Mouse (Mus musculus) neural tube, embryonic 11.5 days (tissue): ENCODE measurements around the gene Gm11541. TPM values are rescaled to one million over a fixed set of nuclear protein-coding genes. Genes with fewer than 3 reads are reported as not detected.
A peak's percentile ranks its signal among the peaks of the same experiment; 100 is the strongest.

Source experiments
- ATAC-seq: fragments of 200-750 bp; cut with Nextera tagmentation; 2 replicates; pipeline ENCODE4 v1.8.0; 2017; ENCODE audit warnings: moderate number of reproducible peaks, mild to moderate bottlenecking, moderate TSS enrichment, moderate library complexity; ENCODE audit not compliant: insufficient read depth, low FRiP score, low TSS enrichment
- DNase-seq: peaks from one replicate; pipeline ENCODE4 v3.0.0-alpha.2; 2015; ENCODE audit warnings: low spot score
- H3K27ac ChIP-seq: fragments of 300-500 bp; sonication (generic); 2 replicates; pipeline ENCODE4 v1.5.1; 2014; ENCODE audit warnings: low read depth, mild to moderate bottlenecking, low read length
- H3K27me3 ChIP-seq: fragments of 300-500 bp; sonication (generic); 2 replicates; pipeline ENCODE4 v1.6.1; 2014; ENCODE audit warnings: mild to moderate bottlenecking, low read length, mixed read lengths; ENCODE audit not compliant: control insufficient read depth, insufficient read depth
- H3K36me3 ChIP-seq: fragments of 300-500 bp; sonication (generic); 2 replicates; pipeline ENCODE4 v1.6.1; 2014; ENCODE audit warnings: mild to moderate bottlenecking, low read length, moderate library complexity, mixed read lengths; ENCODE audit not compliant: control insufficient read depth, insufficient read depth
- H3K4me1 ChIP-seq: fragments of 300-500 bp; sonication (generic); 2 replicates; pipeline ENCODE4 v1.6.1; 2014; ENCODE audit warnings: low read length, mixed read lengths; ENCODE audit not compliant: control insufficient read depth, insufficient read depth
- H3K4me2 ChIP-seq: fragments of 300-500 bp; sonication (generic); 2 replicates; pipeline ENCODE4 v1.6.1; 2014; ENCODE audit warnings: low read depth, mild to moderate bottlenecking, moderate library complexity
- H3K4me3 ChIP-seq: fragments of 300-500 bp; sonication (generic); 2 replicates; pipeline ENCODE4 v1.5.1; 2014; ENCODE audit warnings: low read depth, low read length
- H3K9ac ChIP-seq: fragments of 300-500 bp; sonication (generic); 2 replicates; pipeline ENCODE4 v1.6.1; 2014; ENCODE audit warnings: mild to moderate bottlenecking, low read length
- H3K9me3 ChIP-seq: fragments of 300-500 bp; sonication (generic); 2 replicates; pipeline ENCODE4 v1.6.1; 2016; ENCODE audit warnings: low read length; ENCODE audit not compliant: control insufficient read depth
- WGBS: fragments of 180-500 bp; shearing (Covaris S2); extraction: QIAGEN DNeasy Blood & Tissue Kit; methylation state at CpG from one replicate; pipeline ENCODE4 v1.1.7; 2014; 5-methylcytosine and 5-hydroxymethylcytosine counted together
- polyA plus RNA-seq: library from polyadenylated mRNA; unstranded; fragments of >200 nt; fragmentation: Nextera tagmentation; extraction: Ambion mirVana; gene quantifications from 2 replicates; pipeline ENCODE4 v1.2.1, GENCODE M21; 2014

Gene Gm11541
- polyA plus RNA-seq, 1 experiment from 2014 or later = not detected

- no peak for DNase-seq
- 85% methylated on average over 3 of the region's 3 CpGs for WGBS
- no peak overlapping the region for H3K4me3 ChIP-seq
- no peaks in the 10 kb centered on the region for H3K27me3 ChIP-seq
- no peaks in the 10 kb centered on the region for H3K36me3 ChIP-seq
- no peaks in the 10 kb centered on the region for H3K9me3 ChIP-seq
- no peak for ATAC-seq
- no peak overlapping the region for H3K27ac ChIP-seq
- H3K9ac ChIP-seq = no peak overlapping the region
- H3K4me2 ChIP-seq = no peak overlapping the region
- H3K4me1 ChIP-seq = no peaks in the 10 kb centered on the region
Measured at GRCm38 (mm10) chr11:94727306-94727705, 23.0 kb upstream of the Gm11541 start.

GRCm38 (mm10) chr11:94719216-94719615, 14.9 kb upstream of the Gm11541 start:
- Histone ChIP-seq H3K36me3 (no peaks in the 10 kb centered on the region), H3K9ac (no peak overlapping the region), H3K4me3 (no peak overlapping the region), H3K9me3 (no peaks in the 10 kb centered on the region), H3K4me2 (no peak overlapping the region), H3K27ac (no peak overlapping the region), H3K4me1 (no peaks in the 10 kb centered on the region), H3K27me3 (no peaks in the 10 kb centered on the region)
- DNase-seq (no peak), ATAC-seq (no peak)
- 97% methylated on average over 2 of the region's 2 CpGs for WGBS

- Histone ChIP-seq H3K36me3 (no peaks in the 10 kb centered on the region), H3K27me3 (no peaks in the 10 kb centered on the region), H3K9ac (no peak overlapping the region), H3K4me2 (no peak overlapping the region), H3K9me3 (no peaks in the 10 kb centered on the region), H3K27ac (no peak overlapping the region), H3K4me1 (no peaks in the 10 kb centered on the region), H3K4me3 (no peak overlapping the region)
- ATAC-seq (no peak), DNase-seq (no peak)
- WGBS = 92% methylated on average over 7 of the region's 7 CpGs
Measured at GRCm38 (mm10) chr11:94718113-94718909, 14.0 kb upstream of the Gm11541 start.

- 38% methylated on average over 11 of the region's 11 CpGs for WGBS
Measured at GRCm38 (mm10) chr11:94717239-94717638, 12.9 kb upstream of the Gm11541 start.

GRCm38 (mm10) chr11:94716754-94717153, 12.5 kb upstream of the Gm11541 start:
- no peak for ATAC-seq
- 9% methylated on average over 9 of the region's 9 CpGs for WGBS

More at GRCm38 (mm10) chr11:94717239-94717638, 12.9 kb upstream of the Gm11541 start:
- no peak overlapping the region for H3K9ac ChIP-seq
- ATAC-seq (no peak), DNase-seq (no peak)
- H3K27me3 ChIP-seq = no peaks in the 10 kb centered on the region
- H3K4me1 ChIP-seq = no peaks in the 10 kb centered on the region
- no peak overlapping the region for H3K27ac ChIP-seq
- no peak overlapping the region for H3K4me3 ChIP-seq
- H3K4me2 ChIP-seq = no peak overlapping the region
- H3K9me3 ChIP-seq = no peaks in the 10 kb centered on the region
- no peaks in the 10 kb centered on the region for H3K36me3 ChIP-seq

GRCm38 (mm10) chr11:94715622-94716021, 11.3 kb upstream of the Gm11541 start:
- H3K9me3 ChIP-seq = no peaks in the 10 kb centered on the region
- no peak overlapping the region for H3K4me3 ChIP-seq
- H3K27ac ChIP-seq = no peak overlapping the region
- H3K9ac ChIP-seq = no peak overlapping the region
- no peaks in the 10 kb centered on the region for H3K36me3 ChIP-seq
- H3K27me3 ChIP-seq = no peaks in the 10 kb centered on the region
- no peak overlapping the region for H3K4me2 ChIP-seq
- no peak for DNase-seq
- no peak for ATAC-seq
- 80% methylated on average over 5 of the region's 5 CpGs for WGBS
- H3K4me1 ChIP-seq = no peaks in the 10 kb centered on the region

More at GRCm38 (mm10) chr11:94716754-94717153, 12.5 kb upstream of the Gm11541 start:
- Histone ChIP-seq H3K36me3 (no peaks in the 10 kb centered on the region), H3K27me3 (no peaks in the 10 kb centered on the region), H3K27ac (no peak overlapping the region), H3K4me3 (no peak overlapping the region), H3K4me1 (no peaks in the 10 kb centered on the region), H3K9ac (no peak overlapping the region), H3K4me2 (no peak overlapping the region), H3K9me3 (no peaks in the 10 kb centered on the region)
- DNase-seq = peak; percentile 53

- WGBS = 54% methylated on average over 11 of the region's 11 CpGs
- H3K9ac ChIP-seq = no peak overlapping the region
- H3K27me3 ChIP-seq = no peaks in the 10 kb centered on the region
- DNase-seq (no peak), ATAC-seq (no peak)
- no peaks in the 10 kb centered on the region for H3K36me3 ChIP-seq
- no peak overlapping the region for H3K4me3 ChIP-seq
- no peak overlapping the region for H3K4me2 ChIP-seq
- no peaks in the 10 kb centered on the region for H3K4me1 ChIP-seq
- H3K27ac ChIP-seq = no peak overlapping the region
- H3K9me3 ChIP-seq = no peaks in the 10 kb centered on the region
Measured at GRCm38 (mm10) chr11:94713246-94713860, 9.1 kb upstream of the Gm11541 start.

- no peaks in the 10 kb centered on the region for H3K36me3 ChIP-seq
- DNase-seq (no peak), ATAC-seq (no peak)
- no peaks in the 10 kb centered on the region for H3K9me3 ChIP-seq
- H3K9ac ChIP-seq = no peak overlapping the region
- no peak overlapping the region for H3K4me2 ChIP-seq
- no peaks in the 10 kb centered on the region for H3K4me1 ChIP-seq
- no peaks in the 10 kb centered on the region for H3K27me3 ChIP-seq
- H3K4me3 ChIP-seq = no peak overlapping the region
- 46% methylated on average over 7 of the region's 7 CpGs for WGBS
- no peak overlapping the region for H3K27ac ChIP-seq
Measured at GRCm38 (mm10) chr11:94704020-94704419, 279 bp downstream of the Gm11541 start.

GRCm38 (mm10) chr11:94702216-94702610, 2.1 kb downstream of the Gm11541 start:
- Histone ChIP-seq H3K4me2 (no peak overlapping the region), H3K4me3 (no peak overlapping the region), H3K27me3 (no peaks in the 10 kb centered on the region), H3K27ac (no peak overlapping the region), H3K4me1 (no peaks in the 10 kb centered on the region), H3K9ac (no peak overlapping the region), H3K9me3 (no peaks in the 10 kb centered on the region), H3K36me3 (no peaks in the 10 kb centered on the region)
- no peak for ATAC-seq
- DNase-seq = no peak
- WGBS = 61% methylated on average over 3 of the region's 3 CpGs
